23 mouse cellular contexts compared by ENCODE assay signal in the genomic region with DNA sequence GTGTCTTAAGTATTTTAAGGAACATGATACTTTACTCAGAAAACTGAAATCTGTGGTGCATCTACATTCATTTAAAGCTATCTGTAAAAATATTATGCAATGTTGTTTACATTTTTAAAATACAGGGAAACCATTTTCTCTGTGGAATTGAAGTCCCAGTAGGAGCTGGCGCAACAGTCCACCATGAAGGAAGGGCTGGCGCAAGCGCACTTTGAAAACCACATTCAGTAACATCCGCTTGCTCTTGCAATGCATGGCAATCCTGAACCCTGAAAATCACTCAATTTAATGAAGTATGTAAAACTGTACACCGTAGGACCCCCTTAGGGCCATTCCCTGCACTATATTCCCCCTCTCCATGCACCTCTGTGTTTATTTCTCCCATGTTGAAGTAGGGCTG. TPM values are rescaled to one million over a fixed set of nuclear protein-coding genes. Genes with fewer than 3 reads are reported as not detected.
"Had no signal": no experiment of that assay in that cellular context is flagged by ENCODE, and none has a peak within 500 bp of the region (broad histone marks: within the 10 kb centered on the region; RNA-seq: fewer than 3 reads in every experiment).

No protein-coding gene starts in this region.

- H3K9me3 ChIP-seq: intestine, embryonic 15.5 days; kidney, embryonic 15.5 days; megakaryocyte, embryonic 14.5 days; midbrain, embryonic 10.5 days; neural tube, embryonic 12.5 days; neural tube, embryonic 15.5 days; stomach, embryonic 15.5 days had no signal

- H3K27ac ChIP-seq: intestine, embryonic 15.5 days; kidney, embryonic 15.5 days; liver, embryonic 14.5 days; midbrain, embryonic 10.5 days; neural tube, embryonic 12.5 days; neural tube, embryonic 15.5 days; stomach, embryonic 15.5 days had no signal

- DNase-seq: kidney, adult 11 months; kidney, adult 8-10 months; kidney, postnatal 10 days; kidney, postnatal 36 days; lung, embryonic 14.5 days; lung, postnatal 10 days; midbrain, embryonic 14.5 days; right cerebral cortex, adult 18-20 months; right cerebral cortex, postnatal 25 days; spleen, adult 18-20 months; thymus, postnatal 25 days had no signal

- H3K27me3 ChIP-seq: intestine, embryonic 15.5 days; kidney, embryonic 15.5 days; megakaryocyte, embryonic 14.5 days; neural tube, embryonic 12.5 days; neural tube, embryonic 15.5 days; stomach, embryonic 15.5 days had no signal

- ATAC-seq: intestine, embryonic 15.5 days had no signal

- H3K4me2 ChIP-seq: intestine, embryonic 15.5 days; kidney, embryonic 15.5 days; lung, embryonic 14.5 days; neural tube, embryonic 12.5 days; neural tube, embryonic 15.5 days; stomach, embryonic 15.5 days had no signal

- H3K9ac ChIP-seq: intestine, embryonic 15.5 days; kidney, embryonic 15.5 days; liver, embryonic 14.5 days; lung, embryonic 14.5 days; neural tube, embryonic 12.5 days; neural tube, embryonic 15.5 days; stomach, embryonic 15.5 days had no signal

- H3K36me3 ChIP-seq: intestine, embryonic 15.5 days; kidney, embryonic 15.5 days; midbrain, embryonic 10.5 days; neural tube, embryonic 12.5 days; neural tube, embryonic 15.5 days; stomach, embryonic 15.5 days had no signal

- H3K4me1 ChIP-seq: kidney, embryonic 15.5 days; midbrain, embryonic 10.5 days; neural tube, embryonic 12.5 days; stomach, embryonic 15.5 days had no signal

- H3K4me3 ChIP-seq: intestine, embryonic 15.5 days; kidney, embryonic 15.5 days; midbrain, embryonic 10.5 days; neural tube, embryonic 12.5 days; neural tube, embryonic 15.5 days; stomach, embryonic 15.5 days had no signal

RNA-seq across cellular contexts. Expression of a gene that starts 31.9 kb away (rescaled TPM):
- total RNA-seq: liver, adult 2 months had no signal
- polyA plus RNA-seq: intestine, embryonic 15.5 days; kidney, embryonic 15.5 days; limb, embryonic 11.5 days; liver, adult 2 months; liver, embryonic 14.5 days; lung, embryonic 14.5 days; midbrain, embryonic 10.5 days; midbrain, embryonic 14.5 days; neural tube, embryonic 12.5 days; neural tube, embryonic 15.5 days; stomach, embryonic 15.5 days; thymus, postnatal 0 days had no signal

RNA-seq across cellular contexts. Expression of a gene that starts 50.8 kb away (rescaled TPM):
- total RNA-seq: left cerebral cortex, adult 18-20 months had no signal
- polyA plus RNA-seq: liver, adult 2 months; lung, embryonic 14.5 days; midbrain, embryonic 10.5 days had no signal
